ENCODE assay signal across 8 mouse cellular contexts in genomic region chr4:108847715-108848504, GRCm38 (mm10). TPM values are rescaled to one million over a fixed set of nuclear protein-coding genes. Genes with fewer than 3 reads are reported as not detected.
DNase-seq lines count a peak whose midpoint lies in the region; ATAC-seq and TF ChIP-seq lines count a peak whose summit lies in the region.

Gene Kti12, plus strand, starts transcription at chr4:108847785.

- TF ChIP-seq POLR2A in cortical plate, adult 2 months (IDR thresholded peaks at IDR 0.05; ENCODE audit: extremely low read depth, insufficient read depth, low read length), result 0 out of 2 replicates have a peak, but pooled peaks have one; percentile 68

- H3K4me3 ChIP-seq in cortical plate, adult 2 months (ENCODE audit: insufficient read depth, low read length), result peak within 1 kb of the TSS; percentile 58

- H3K27ac ChIP-seq in cortical plate, adult 2 months (ENCODE audit: insufficient read depth, low read length), result peak within 1 kb of the TSS; percentile 94

- peaks cover 5% of the 10 kb centered on the region; the same call in 1 of the 2 replicates for H3K4me1 ChIP-seq in cortical plate, adult 2 months (ENCODE audit: control insufficient read depth, insufficient read depth, low read length)

- peak; percentile 87 for ATAC-seq in activated CD4-positive, CD25-positive, alpha-beta regulatory T cell, adult 4 months
- peak; percentile 92 for ATAC-seq in megakaryocyte progenitor cell, adult 5-6 weeks (replicated peaks; ENCODE audit: poor library complexity)

- TF ChIP-seq CTCF in cortical plate, adult 2 months (IDR thresholded peaks at IDR 0.05; ENCODE audit: extremely low read depth, insufficient read depth, low read length), result no peak

- peak; percentile 77 for DNase-seq in gastrocnemius, postnatal 10 days
- peak; percentile 88 for DNase-seq in induced T-regulatory cell, adult 2 months (ENCODE audit: low read depth)
- DNase-seq in left cerebral cortex, adult 9 months (ENCODE audit: low spot score in 2 of 2), result peak; percentile 68 to 83
- DNase-seq in right cerebral cortex, postnatal 14 days, result peak; percentile 71
- peak; percentile 66 to 83 for DNase-seq in urinary bladder, postnatal 36 days (ENCODE audit: low spot score in 2 of 2)

RNA-seq across cellular contexts. Expression of gene Kti12, which starts in this region (rescaled TPM):
- polyA plus RNA-seq in activated CD4-positive, CD25-positive, alpha-beta regulatory T cell, adult 4 months (2017; shearing (Covaris generic)), result 10 to 100 TPM; 12.7 to 13.4 TPM
- 18.3 and 18.4 TPM in 2 replicates for polyA plus RNA-seq in cortical plate, adult 2 months (2012; rRNA removed)
- total RNA-seq in gastrocnemius, postnatal 10 days (2021), result 10 to 100 TPM; 16.8 to 18.5 TPM
- 43.7 and 55.5 TPM in 2 replicates for total RNA-seq in megakaryocyte progenitor cell, adult 5-6 weeks (2015)
- total RNA-seq in megakaryocyte progenitor cell, adult 5-6 weeks (2017), result 28.8 and 29.2 TPM in 2 replicates

Comparison
In these comparisons a context has a peak if more than half of its experiments do, and no peak if none do; other contexts are left out.
1. Peak in every context shown above with its lines: DNase-seq, ATAC-seq, H3K4me3 ChIP-seq and H3K27ac ChIP-seq.